ENCODE assay signal across 32 mouse cellular contexts in genomic region chr11:98628706-98629105, GRCm38 (mm10). TPM values are rescaled to one million over a fixed set of nuclear protein-coding genes. Genes with fewer than 3 reads are reported as not detected.
DNase-seq lines count a peak whose midpoint lies in the region; ATAC-seq and TF ChIP-seq lines count a peak whose summit lies in the region.
"Had no signal": no experiment of that assay in that cellular context is flagged by ENCODE, and none has a peak within 500 bp of the region (broad histone marks: within the 10 kb centered on the region; RNA-seq: fewer than 3 reads in every experiment).

No protein-coding gene starts in this region.

- no peaks in the 10 kb centered on the region for H3K9me3 ChIP-seq in hindbrain, postnatal 0 days (ENCODE audit: low read length)
- 0 out of 2 replicates have a peak, but pooled peaks cover under 1% of the 10 kb centered on the region for H3K9me3 ChIP-seq in hindbrain, embryonic 16.5 days (ENCODE audit: control insufficient read depth, low read length)
- H3K9me3 ChIP-seq: embryonic facial prominence, embryonic 15.5 days; forebrain, embryonic 12.5 days; G1E had no signal

- no peaks in the 10 kb centered on the region for H3K27me3 ChIP-seq in heart, adult 2 months (ENCODE audit: control insufficient read depth, insufficient read depth, low read length)
- no peaks in the 10 kb centered on the region for H3K27me3 ChIP-seq in hindbrain, postnatal 0 days (ENCODE audit: insufficient read depth, low read length)
- no peaks in the 10 kb centered on the region for H3K27me3 ChIP-seq in hindbrain, embryonic 16.5 days (replicated peaks; ENCODE audit: control insufficient read depth, insufficient read depth, low read length)

- H3K79me2 ChIP-seq in heart, adult 2 months (replicated peaks; ENCODE audit: control insufficient read depth, insufficient read depth, low read length): no peaks in the 10 kb centered on the region

- no peak for TF ChIP-seq POLR2A in heart, adult 2 months (IDR thresholded peaks at IDR 0.05; ENCODE audit: insufficient read depth, low read depth, low read length)

- peak; percentile 73; the same call in 1 of the 2 replicates for ATAC-seq in hindbrain, postnatal 0 days
- no peak for ATAC-seq in hindbrain, embryonic 16.5 days
- ATAC-seq: activated CD4-positive, CD25-positive, alpha-beta regulatory T cell, adult 4 months; CD4-positive, CD25-positive, alpha-beta regulatory T cell, adult 4 months; forebrain, embryonic 14.5 days; forebrain, embryonic 16.5 days; Patski had no signal

- no peak overlapping the region for H3K9ac ChIP-seq in heart, adult 2 months (ENCODE audit: low read depth, low read length)
- H3K9ac ChIP-seq in hindbrain, postnatal 0 days (replicated peaks; ENCODE audit: low read length): no peak overlapping the region
- no peak overlapping the region for H3K9ac ChIP-seq in hindbrain, embryonic 16.5 days (ENCODE audit: low read depth, low read length)
- H3K9ac ChIP-seq: embryonic facial prominence, embryonic 13.5 days; embryonic facial prominence, embryonic 15.5 days; forebrain, embryonic 12.5 days had no signal

- no peak overlapping the region for H3K27ac ChIP-seq in heart, adult 2 months
- H3K27ac ChIP-seq in hindbrain, postnatal 0 days: no peak overlapping the region
- H3K27ac ChIP-seq in hindbrain, embryonic 16.5 days (ENCODE audit: low read depth, low read length): no peak overlapping the region
- H3K27ac ChIP-seq: embryonic facial prominence, embryonic 13.5 days; embryonic facial prominence, embryonic 15.5 days; forebrain, embryonic 10.5 days; forebrain, embryonic 12.5 days had no signal

- no peaks in the 10 kb centered on the region for H3K36me3 ChIP-seq in heart, adult 2 months (ENCODE audit: control insufficient read depth, insufficient read depth, low read length)
- H3K36me3 ChIP-seq in hindbrain, postnatal 0 days (ENCODE audit: insufficient read depth, low read length): no peaks in the 10 kb centered on the region
- H3K36me3 ChIP-seq in hindbrain, embryonic 16.5 days (ENCODE audit: control insufficient read depth, insufficient read depth, low read length): no peaks in the 10 kb centered on the region
- H3K36me3 ChIP-seq: embryonic facial prominence, embryonic 13.5 days; embryonic facial prominence, embryonic 15.5 days; forebrain, embryonic 10.5 days; forebrain, embryonic 12.5 days; G1E had no signal

- DNase-seq in heart, adult 11 months: peak; percentile 70
- no peak for DNase-seq in heart, adult 2 months
- DNase-seq in hindbrain, postnatal 0 days (ENCODE audit: low spot score): peak; percentile 57
- DNase-seq in brain, adult 2 months (ENCODE audit: low read depth, low spot score): peak; percentile 6
- DNase-seq: adrenal gland, adult 8-10 months; adrenal gland, postnatal 14 days; adrenal gland, postnatal 36 days; B cell, adult 2 months; cerebellum, adult 11 months; cerebellum, adult 18-20 months; cerebellum, adult 8-10 months; cerebellum, adult 9-11 months; cerebellum, postnatal 14 days; cerebellum, postnatal 36 days; embryo, embryonic 11 days had no signal

- 85% methylated on average over 3 of the region's 3 CpGs for WGBS in heart, adult 2 months
- 71% methylated on average over 3 of the region's 3 CpGs for WGBS in hindbrain, postnatal 0 days
- WGBS in hindbrain, embryonic 16.5 days: 88% methylated on average over 3 of the region's 3 CpGs

- no peak overlapping the region for H3K4me2 ChIP-seq in hindbrain, postnatal 0 days (ENCODE audit: low read depth, low read length)
- no peak overlapping the region for H3K4me2 ChIP-seq in hindbrain, embryonic 16.5 days (ENCODE audit: low read length)
- H3K4me2 ChIP-seq: embryonic facial prominence, embryonic 13.5 days; embryonic facial prominence, embryonic 15.5 days; forebrain, embryonic 12.5 days had no signal

- TF ChIP-seq EP300 in heart, adult 2 months (IDR thresholded peaks at IDR 0.05; ENCODE audit: insufficient read depth, low read depth, low read length): no peak

- no peak overlapping the region for H3K4me3 ChIP-seq in heart, adult 2 months
- no peak overlapping the region for H3K4me3 ChIP-seq in hindbrain, postnatal 0 days (ENCODE audit: low read length)
- H3K4me3 ChIP-seq in hindbrain, embryonic 16.5 days (ENCODE audit: low read length): no peak overlapping the region
- H3K4me3 ChIP-seq: embryonic facial prominence, embryonic 13.5 days; embryonic facial prominence, embryonic 15.5 days; erythroblast, embryonic 14.5 days; forebrain, embryonic 10.5 days; forebrain, embryonic 12.5 days had no signal

- no peak for TF ChIP-seq CTCF in heart, adult 2 months (IDR thresholded peaks at IDR 0.05)
- TF ChIP-seq CTCF in hindbrain, postnatal 0 days (IDR thresholded peaks at IDR 0.05; ENCODE audit: low read depth): no peak

- intact Hi-C loops in heart, adult 2 months (cut with DNase I): no loop called here

- H3K4me1 ChIP-seq in heart, adult 2 months (ENCODE audit: control insufficient read depth, insufficient read depth, low read length): no peaks in the 10 kb centered on the region
- no peaks in the 10 kb centered on the region for H3K4me1 ChIP-seq in hindbrain, postnatal 0 days (ENCODE audit: insufficient read depth, low read length)
- no peaks in the 10 kb centered on the region for H3K4me1 ChIP-seq in hindbrain, embryonic 16.5 days (ENCODE audit: control insufficient read depth, insufficient read depth, low read depth, low read length)
- H3K4me1 ChIP-seq: embryonic facial prominence, embryonic 13.5 days; embryonic facial prominence, embryonic 15.5 days; forebrain, embryonic 10.5 days; forebrain, embryonic 12.5 days had no signal

RNA-seq across cellular contexts. Expression of gene Gsdma3, which starts 2.5 kb away (rescaled TPM):
- 1 to 10 TPM; 2.7 to 2.9 TPM for total RNA-seq in heart, adult 2 months (2021)
- not detected in 2 replicates for polyA plus RNA-seq in heart, adult 2 months (2012; rRNA removed)
- 0.68 TPM in 1 of 2 replicates, not detected in the other for total RNA-seq in hindbrain, postnatal 0 days (2014; rRNA removed)
- polyA plus RNA-seq in hindbrain, postnatal 0 days (2015; fragmentation: Nextera tagmentation; extraction: Ambion mirVana): not detected in 2 replicates
- polyA plus RNA-seq in hindbrain, embryonic 16.5 days (2015; fragmentation: Nextera tagmentation; extraction: Ambion mirVana): not detected in 2 replicates
- total RNA-seq: CH12.LX; common myeloid progenitor, adult 5-6 weeks; G1E had no signal
- polyA plus RNA-seq: activated CD4-positive, CD25-positive, alpha-beta regulatory T cell, adult 4 months; brain, embryonic 14.5 days; embryonic facial prominence, embryonic 11.5 days; embryonic facial prominence, embryonic 13.5 days; embryonic facial prominence, embryonic 15.5 days; erythroblast, embryonic 14.5 days; forebrain, embryonic 10.5 days; forebrain, embryonic 12.5 days; forebrain, embryonic 14.5 days; forebrain, embryonic 16.5 days; G1E; Patski had no signal

RNA-seq across cellular contexts. Expression of gene Gm12355, which starts 3.2 kb away (rescaled TPM):
- total RNA-seq in heart, adult 2 months (2021): 10 to 100 TPM in 1 of 2 experiments, 1 to 10 TPM in 1; 7.9 to 10.8 TPM
- not detected in 2 replicates for polyA plus RNA-seq in heart, adult 2 months (2012; rRNA removed)
- 0.21 TPM in 1 of 2 replicates, not detected in the other for total RNA-seq in hindbrain, postnatal 0 days (2014; rRNA removed)
- 0.25 and 0.33 TPM in 2 replicates for polyA plus RNA-seq in hindbrain, postnatal 0 days (2015; fragmentation: Nextera tagmentation; extraction: Ambion mirVana)
- polyA plus RNA-seq in hindbrain, embryonic 16.5 days (2015; fragmentation: Nextera tagmentation; extraction: Ambion mirVana): 0.41 and 1.3 TPM in 2 replicates
- polyA plus RNA-seq: erythroblast, embryonic 14.5 days; G1E had no signal

RNA-seq across cellular contexts. Expression of gene Gsdma2, which starts 17.9 kb away (rescaled TPM):
- not detected for total RNA-seq in heart, adult 2 months (2021)
- not detected in 2 replicates for polyA plus RNA-seq in heart, adult 2 months (2012; rRNA removed)
- not detected in 2 replicates for total RNA-seq in hindbrain, postnatal 0 days (2014; rRNA removed)
- not detected in 2 replicates for polyA plus RNA-seq in hindbrain, postnatal 0 days (2015; fragmentation: Nextera tagmentation; extraction: Ambion mirVana)
- not detected in 2 replicates for polyA plus RNA-seq in hindbrain, embryonic 16.5 days (2015; fragmentation: Nextera tagmentation; extraction: Ambion mirVana)
- total RNA-seq: CH12.LX; common myeloid progenitor, adult 5-6 weeks had no signal
- polyA plus RNA-seq: activated CD4-positive, CD25-positive, alpha-beta regulatory T cell, adult 4 months; brain, embryonic 14.5 days; CD4-positive, CD25-positive, alpha-beta regulatory T cell, adult 4 months; embryonic facial prominence, embryonic 11.5 days; embryonic facial prominence, embryonic 13.5 days; embryonic facial prominence, embryonic 15.5 days; erythroblast, embryonic 14.5 days; forebrain, embryonic 10.5 days; forebrain, embryonic 12.5 days; forebrain, embryonic 14.5 days; forebrain, embryonic 16.5 days; G1E; Patski had no signal

RNA-seq across cellular contexts. Expression of gene Lrrc3c, which starts 30.6 kb away (rescaled TPM):
- not detected for total RNA-seq in heart, adult 2 months (2021)
- polyA plus RNA-seq in heart, adult 2 months (2012; rRNA removed): not detected in 2 replicates
- not detected in 2 replicates for total RNA-seq in hindbrain, postnatal 0 days (2014; rRNA removed)
- polyA plus RNA-seq in hindbrain, postnatal 0 days (2015; fragmentation: Nextera tagmentation; extraction: Ambion mirVana): not detected in 2 replicates
- polyA plus RNA-seq in hindbrain, embryonic 16.5 days (2015; fragmentation: Nextera tagmentation; extraction: Ambion mirVana): not detected in 2 replicates
- total RNA-seq: adrenal gland, adult 18-20 months; adrenal gland, adult 8-10 months; adrenal gland, postnatal 14 days; adrenal gland, postnatal 36 days; CH12.LX; common myeloid progenitor, adult 5-6 weeks; G1E had no signal
- polyA plus RNA-seq: activated CD4-positive, CD25-positive, alpha-beta regulatory T cell, adult 4 months; brain, embryonic 14.5 days; CD4-positive, CD25-positive, alpha-beta regulatory T cell, adult 4 months; embryonic facial prominence, embryonic 11.5 days; embryonic facial prominence, embryonic 13.5 days; embryonic facial prominence, embryonic 15.5 days; erythroblast, embryonic 14.5 days; forebrain, embryonic 10.5 days; forebrain, embryonic 12.5 days; forebrain, embryonic 14.5 days; forebrain, embryonic 16.5 days; G1E; Patski had no signal

RNA-seq across cellular contexts. Expression of gene Gsdma, which starts 35.4 kb away (rescaled TPM):
- not detected for total RNA-seq in heart, adult 2 months (2021)
- 0.04 TPM in 1 of 2 replicates, not detected in the other for polyA plus RNA-seq in heart, adult 2 months (2012; rRNA removed)
- not detected in 2 replicates for total RNA-seq in hindbrain, postnatal 0 days (2014; rRNA removed)
- 0.14 and 0.16 TPM in 2 replicates for polyA plus RNA-seq in hindbrain, postnatal 0 days (2015; fragmentation: Nextera tagmentation; extraction: Ambion mirVana)
- polyA plus RNA-seq in hindbrain, embryonic 16.5 days (2015; fragmentation: Nextera tagmentation; extraction: Ambion mirVana): 0.08 TPM in 1 of 2 replicates, not detected in the other
- total RNA-seq: adrenal gland, adult 18-20 months; adrenal gland, adult 8-10 months; adrenal gland, postnatal 36 days; CH12.LX; G1E had no signal
- polyA plus RNA-seq: brain, embryonic 14.5 days; erythroblast, embryonic 14.5 days; forebrain, embryonic 10.5 days; forebrain, embryonic 12.5 days; forebrain, embryonic 14.5 days; forebrain, embryonic 16.5 days had no signal

Comparison
In these comparisons a context has a peak if more than half of its experiments do, and no peak if none do; other contexts are left out.
1. DNase-seq: peak in heart, adult 11 months (single experiment), hindbrain, postnatal 0 days (single experiment) and brain, adult 2 months (single experiment); none in heart, adult 2 months (0 of 2).